ENCODE assay signal across 8 mouse cellular contexts in genomic region chr2:144599831-144600687, GRCm38 (mm10). TPM values are rescaled to one million over a fixed set of nuclear protein-coding genes. Genes with fewer than 3 reads are reported as not detected.
A peak's percentile ranks its signal among the peaks of the same experiment; 100 is the strongest.
DNase-seq lines count a peak whose midpoint lies in the region; ATAC-seq lines count a peak whose summit lies in the region.

Gene Dtd1, plus strand, starts transcription at chr2:144599897.

- DNase-seq in adipocyte (ENCODE audit: low spot score), result peak; percentile 88
- peak; percentile 88 for DNase-seq in embryo, embryonic 10 days (ENCODE audit: low spot score)
- peak; percentile 82 for DNase-seq in gastrocnemius, postnatal 10 days
- peak; percentile 83 to 92 for DNase-seq in left cerebral cortex, postnatal 10 days (ENCODE audit: extremely low spot score in 1 of 2, low spot score in 2 of 2)
- DNase-seq in right cerebral cortex, postnatal 25 days, result peak; percentile 89
- peak; percentile 76 to 88 for DNase-seq in urinary bladder, postnatal 4 days (ENCODE audit: low spot score in 2 of 2)

- intact Hi-C loops in left cerebral cortex, postnatal 10 days (cut with DNase I), result no loop called here

- ATAC-seq in inflammation-experienced regulatory T-cells, adult 6 months, result peak; percentile 92
- peak; percentile 97 for ATAC-seq in megakaryocyte-erythroid progenitor cell, adult 5-6 weeks (replicated peaks; ENCODE audit: low FRiP score, low TSS enrichment, poor library complexity, severe bottlenecking)

RNA-seq across cellular contexts. Expression of gene Dtd1, which starts in this region (rescaled TPM):
- total RNA-seq in gastrocnemius, postnatal 10 days (2021), result 10 to 100 TPM; 14.2 to 15.8 TPM
- polyA plus RNA-seq in inflammation-experienced regulatory T-cells, adult 6 months (2017; shearing (Covaris generic)), result 10 to 100 TPM; 64.8 to 90.8 (median 83.9) TPM
- 10 to 100 TPM; 56.4 to 61.0 TPM for total RNA-seq in left cerebral cortex, postnatal 10 days (2021)
- 38.9 and 47.5 TPM in 2 replicates for total RNA-seq in megakaryocyte-erythroid progenitor cell, adult 5-6 weeks (2014; fragmentation: Nextera tagmentation)
- total RNA-seq in megakaryocyte-erythroid progenitor cell, adult 5-6 weeks (2017), result 91.2 and 95.0 TPM in 2 replicates

Comparison
In these comparisons a context has a peak if more than half of its experiments do, and no peak if none do; other contexts are left out.
1. Peak in every context shown above with its lines: DNase-seq and ATAC-seq.